Mouse (Mus musculus): ENCODE data around the gene Ldlrap1. TPM values are rescaled to one million over a fixed set of nuclear protein-coding genes. Genes with fewer than 3 reads are reported as not detected.

Gene Ldlrap1
- polyA plus RNA-seq, 1 experiment from 2014 or later = 12.2 TPM

GRCm38 (mm10) chr4:134750263-134750662, 17.6 kb downstream of the Ldlrap1 start:
- 64% methylated on average over 5 of the region's 5 CpGs for WGBS
- no peak overlapping the region for H3K27ac ChIP-seq (replicated peaks)
- no peak overlapping the region for H3K9ac ChIP-seq
- H3K4me3 ChIP-seq = no peak overlapping the region
- no peaks in the 10 kb centered on the region for H3K9me3 ChIP-seq
- no peaks in the 10 kb centered on the region for H3K27me3 ChIP-seq (replicated peaks)
- no peak for ATAC-seq (ENCODE audit: extremely low read depth, insufficient number of reproducible peaks, low FRiP score, low TSS enrichment)
- H3K4me1 ChIP-seq = peaks cover 49% of the 10 kb centered on the region
- no peak overlapping the region for H3K4me2 ChIP-seq
- H3K36me3 ChIP-seq = peaks cover 54% of the 10 kb centered on the region

GRCm38 (mm10) chr4:134749301-134750030, 18.4 kb downstream of the Ldlrap1 start:
- Histone ChIP-seq H3K4me1 (peaks cover 41% of the 10 kb centered on the region), H3K27me3 (replicated peaks) (no peaks in the 10 kb centered on the region)

GRCm38 (mm10) chr4:134745900-134746661, 21.7 kb downstream of the Ldlrap1 start:
- H3K4me2 ChIP-seq = no peak overlapping the region
- 76% methylated on average over 16 of the region's 16 CpGs for WGBS
- no peaks in the 10 kb centered on the region for H3K27me3 ChIP-seq (replicated peaks)
- no peak overlapping the region for H3K27ac ChIP-seq (replicated peaks)
- H3K36me3 ChIP-seq = peaks cover 51% of the 10 kb centered on the region
- H3K4me1 ChIP-seq = peaks cover 28% of the 10 kb centered on the region
- H3K9ac ChIP-seq = no peak overlapping the region
- H3K4me3 ChIP-seq = no peak overlapping the region
- ATAC-seq (ENCODE audit: extremely low read depth, insufficient number of reproducible peaks, low FRiP score, low TSS enrichment) = no peak
- H3K9me3 ChIP-seq = no peaks in the 10 kb centered on the region

More at GRCm38 (mm10) chr4:134749301-134750030, 18.4 kb downstream of the Ldlrap1 start:
- WGBS = 62% methylated on average over 21 of the region's 21 CpGs
- H3K9ac ChIP-seq = no peak overlapping the region
- no peaks in the 10 kb centered on the region for H3K9me3 ChIP-seq
- H3K36me3 ChIP-seq = peaks cover 54% of the 10 kb centered on the region
- H3K27ac ChIP-seq (replicated peaks) = 0 out of 2 replicates have a peak overlapping the region, but pooled peaks have one; percentile 24
- no peak overlapping the region for H3K4me2 ChIP-seq
- ATAC-seq (ENCODE audit: extremely low read depth, insufficient number of reproducible peaks, low FRiP score, low TSS enrichment) = no peak
- no peak overlapping the region for H3K4me3 ChIP-seq

- Histone ChIP-seq H3K36me3 (peaks cover 42% of the 10 kb centered on the region), H3K9ac (peak overlapping the region; percentile 40; the same call in 1 of the 2 replicates), H3K4me1 (peaks cover 18% of the 10 kb centered on the region), H3K4me2 (no peak overlapping the region), H3K4me3 (no peak overlapping the region), H3K9me3 (no peaks in the 10 kb centered on the region), H3K27ac (replicated peaks) (peak overlapping the region; percentile 28), H3K27me3 (replicated peaks) (no peaks in the 10 kb centered on the region)
- WGBS = 48% methylated on average over 16 of the region's 16 CpGs
- ATAC-seq (ENCODE audit: extremely low read depth, insufficient number of reproducible peaks, low FRiP score, low TSS enrichment) = no peak
Measured at GRCm38 (mm10) chr4:134743881-134744633, 23.8 kb downstream of the Ldlrap1 start.

GRCm38 (mm10) chr4:134741949-134742348, 25.9 kb downstream of the Ldlrap1 start:
- Histone ChIP-seq H3K9me3 (no peaks in the 10 kb centered on the region), H3K4me1 (peaks cover 18% of the 10 kb centered on the region), H3K4me3 (no peak overlapping the region), H3K27me3 (replicated peaks) (no peaks in the 10 kb centered on the region), H3K36me3 (peaks cover 21% of the 10 kb centered on the region), H3K4me2 (no peak overlapping the region), H3K9ac (no peak overlapping the region), H3K27ac (replicated peaks) (no peak overlapping the region)
- WGBS = 61% methylated on average over 8 of the region's 8 CpGs
- ATAC-seq (ENCODE audit: extremely low read depth, insufficient number of reproducible peaks, low FRiP score, low TSS enrichment) = no peak

- H3K4me2 ChIP-seq = no peak overlapping the region
- H3K27ac ChIP-seq (replicated peaks) = no peak overlapping the region
- 87% methylated on average over 4 of the region's 4 CpGs for WGBS
- no peak overlapping the region for H3K4me3 ChIP-seq
- no peak for ATAC-seq (ENCODE audit: extremely low read depth, insufficient number of reproducible peaks, low FRiP score, low TSS enrichment)
- H3K27me3 ChIP-seq (replicated peaks) = no peaks in the 10 kb centered on the region
- H3K9ac ChIP-seq = no peak overlapping the region
- H3K36me3 ChIP-seq = peaks cover 6% of the 10 kb centered on the region; the same call in 1 of the 2 replicates
- H3K9me3 ChIP-seq = no peaks in the 10 kb centered on the region
- peaks cover 18% of the 10 kb centered on the region for H3K4me1 ChIP-seq
Measured at GRCm38 (mm10) chr4:134740186-134740585, 27.6 kb downstream of the Ldlrap1 start.

- 73% methylated on average over 3 of the region's 3 CpGs for WGBS
- no peak overlapping the region for H3K27ac ChIP-seq (replicated peaks)
- ATAC-seq (ENCODE audit: extremely low read depth, insufficient number of reproducible peaks, low FRiP score, low TSS enrichment) = no peak
- H3K27me3 ChIP-seq (replicated peaks) = no peaks in the 10 kb centered on the region
- peaks cover 24% of the 10 kb centered on the region for H3K4me1 ChIP-seq
- H3K9ac ChIP-seq = no peak overlapping the region
- no peaks in the 10 kb centered on the region for H3K9me3 ChIP-seq
- H3K4me2 ChIP-seq = no peak overlapping the region
- peaks cover 6% of the 10 kb centered on the region; the same call in 1 of the 2 replicates for H3K36me3 ChIP-seq
- H3K4me3 ChIP-seq = no peak overlapping the region
Measured at GRCm38 (mm10) chr4:134739530-134739929, 28.3 kb downstream of the Ldlrap1 start.

GRCm38 (mm10) chr4:134737365-134737910, 30.4 kb downstream of the Ldlrap1 start:
- no peaks in the 10 kb centered on the region for H3K27me3 ChIP-seq (replicated peaks)
- peaks cover 23% of the 10 kb centered on the region for H3K4me1 ChIP-seq
- H3K4me2 ChIP-seq = no peak overlapping the region
- ATAC-seq (ENCODE audit: extremely low read depth, insufficient number of reproducible peaks, low FRiP score, low TSS enrichment) = no peak
- H3K4me3 ChIP-seq = no peak overlapping the region
- H3K36me3 ChIP-seq = no peaks in the 10 kb centered on the region
- H3K9ac ChIP-seq = no peak overlapping the region
- no peaks in the 10 kb centered on the region for H3K9me3 ChIP-seq
- H3K27ac ChIP-seq (replicated peaks) = no peak overlapping the region
- WGBS = 58% methylated on average over 14 of the region's 14 CpGs

- no peak overlapping the region for H3K9ac ChIP-seq
- no peak for ATAC-seq (ENCODE audit: extremely low read depth, insufficient number of reproducible peaks, low FRiP score, low TSS enrichment)
- 56% methylated on average over 7 of the region's 7 CpGs for WGBS
- no peaks in the 10 kb centered on the region for H3K9me3 ChIP-seq
- H3K4me1 ChIP-seq = peaks cover 16% of the 10 kb centered on the region
- no peak overlapping the region for H3K27ac ChIP-seq (replicated peaks)
- no peak overlapping the region for H3K4me3 ChIP-seq
- H3K36me3 ChIP-seq = no peaks in the 10 kb centered on the region
- 0 out of 2 replicates have a peak, but pooled peaks cover 4% of the 10 kb centered on the region for H3K27me3 ChIP-seq (replicated peaks)
- H3K4me2 ChIP-seq = no peak overlapping the region
Measured at GRCm38 (mm10) chr4:134736147-134736546, 31.7 kb downstream of the Ldlrap1 start.

- WGBS = 32% methylated on average over 9 of the region's 9 CpGs
- H3K27ac ChIP-seq (replicated peaks) = peak overlapping the region; percentile 55; the same call in 1 of the 2 replicates
- H3K4me2 ChIP-seq = peak overlapping the region; percentile 46
- H3K9me3 ChIP-seq = no peaks in the 10 kb centered on the region
- no peaks in the 10 kb centered on the region for H3K36me3 ChIP-seq
- no peak overlapping the region for H3K4me3 ChIP-seq
- H3K27me3 ChIP-seq (replicated peaks) = 0 out of 2 replicates have a peak, but pooled peaks cover 4% of the 10 kb centered on the region
- ATAC-seq (ENCODE audit: extremely low read depth, insufficient number of reproducible peaks, low FRiP score, low TSS enrichment) = 0 out of 2 replicates have a peak, but pooled peaks have one; percentile 1
- H3K9ac ChIP-seq = peak overlapping the region; percentile 12; the same call in 1 of the 2 replicates
- peaks cover 30% of the 10 kb centered on the region for H3K4me1 ChIP-seq
Measured at GRCm38 (mm10) chr4:134734629-134735081, 33.2 kb downstream of the Ldlrap1 start.
